Mouse (Mus musculus) limb, embryonic 14.5 days (tissue): ENCODE data around the gene Mast4. TPM values are rescaled to one million over a fixed set of nuclear protein-coding genes. Genes with fewer than 3 reads are reported as not detected.

ENCODE experiments used
- ATAC-seq: fragments of 200-750 bp; cut with Nextera tagmentation; 2 replicates; pipeline ENCODE4 v1.8.0; 2017; ENCODE audit warnings: low read depth, moderate number of reproducible peaks, moderate TSS enrichment; ENCODE audit not compliant: low FRiP score
- DNase-seq: peaks from one replicate; pipeline ENCODE4 v3.0.0-alpha.2; 2015; ENCODE audit warnings: low spot score
- H3K27ac ChIP-seq: fragments of 300-500 bp; sonication (generic); replicated peaks from 2 replicates; pipeline ENCODE4 v1.5.1; 2014; ENCODE audit warnings: low read depth, mild to moderate bottlenecking, low read length, moderate library complexity, mixed read lengths
- H3K27me3 ChIP-seq: fragments of 300-500 bp; sonication (generic); 2 replicates; pipeline ENCODE4 v1.6.1; 2014; ENCODE audit warnings: low read length, mixed read lengths; ENCODE audit not compliant: control insufficient read depth, insufficient read depth
- H3K36me3 ChIP-seq: fragments of 300-500 bp; sonication (generic); 2 replicates; pipeline ENCODE4 v1.6.1; 2014; ENCODE audit warnings: mild to moderate bottlenecking, low read length, moderate library complexity, mixed read lengths; ENCODE audit not compliant: control insufficient read depth, insufficient read depth
- H3K4me1 ChIP-seq: fragments of 300-500 bp; sonication (generic); 2 replicates; pipeline ENCODE4 v1.6.1; 2014; ENCODE audit warnings: antibody characterized with exemption, low read length, mixed read lengths; ENCODE audit not compliant: control insufficient read depth, insufficient read depth
- H3K4me2 ChIP-seq: fragments of 300-500 bp; sonication (generic); replicated peaks from 2 replicates; pipeline ENCODE4 v1.6.1; 2014; ENCODE audit warnings: low read depth, mild to moderate bottlenecking, low read length, moderate library complexity; ENCODE audit not compliant: severe bottlenecking
- H3K4me3 ChIP-seq: fragments of 300-500 bp; sonication (generic); replicated peaks from 2 replicates; pipeline ENCODE4 v1.5.1; 2014; ENCODE audit warnings: low read length
- H3K9ac ChIP-seq: fragments of 300-500 bp; sonication (generic); 2 replicates; pipeline ENCODE4 v1.6.1; 2014; ENCODE audit warnings: mild to moderate bottlenecking, low read depth, low read length, moderate library complexity; ENCODE audit not compliant: severe bottlenecking
- H3K9me3 ChIP-seq: fragments of 300-500 bp; sonication (generic); 2 replicates; pipeline ENCODE4 v1.6.1; 2016; ENCODE audit warnings: low read length; ENCODE audit not compliant: control insufficient read depth
- POLR2A ChIP-seq: fragments of 200-500 bp; IDR thresholded peaks from 2 replicates; pipeline ENCODE4 v1.8.0; 2012; ENCODE audit warnings: inconsistent platforms, mild to moderate bottlenecking, moderate library complexity, borderline replicate concordance; ENCODE audit not compliant: insufficient read depth, insufficient read length; ENCODE audit errors: extremely low read depth
- WGBS: fragments of 180-500 bp; shearing (Covaris S2); extraction: QIAGEN DNeasy Blood & Tissue Kit; methylation state at CpG from one replicate; pipeline ENCODE4 v1.1.7; 2014; 5-methylcytosine and 5-hydroxymethylcytosine counted together
- polyA plus RNA-seq, 2 experiments: library from polyadenylated mRNA; depleted of rRNA in 1 of 2; stranded (reverse) in 1 of 2; unstranded in 1 of 2; fragments of >200 nt; fragmentation: Nextera tagmentation in 1 of 2; extraction: Ambion mirVana in 1 of 2; gene quantifications; 2 replicates each; pipeline versions ENCODE4 v1.2.1 to v1.2.3; 2012 to 2014

Gene Mast4
- polyA plus RNA-seq, 2 experiments = 12.5 to 25.2 TPM

DNA sequence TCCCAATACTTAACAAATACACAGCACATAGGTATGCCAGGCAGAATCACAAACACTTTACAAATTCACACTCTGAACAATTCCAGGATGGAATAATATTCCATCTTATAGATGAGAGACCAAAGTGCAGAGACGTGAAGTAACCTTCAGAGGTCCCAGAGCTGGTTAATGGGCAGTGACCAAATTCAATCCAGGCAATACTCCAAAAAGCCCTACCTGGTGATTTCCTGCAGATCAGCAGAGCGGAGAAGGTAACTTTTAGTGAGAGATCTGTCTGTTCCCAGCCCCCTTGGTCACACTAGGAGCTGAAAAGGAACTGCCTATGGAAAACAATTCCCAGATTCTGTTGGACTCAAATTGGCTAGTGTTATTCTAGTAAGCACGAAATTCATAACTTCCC is 316.6 kb downstream of the Mast4 start:
- Histone ChIP-seq H3K4me3 (no peak overlapping the region), H3K9me3 (no peaks in the 10 kb centered on the region), H3K27ac (no peak overlapping the region), H3K4me1 (no peaks in the 10 kb centered on the region), H3K9ac (no peak overlapping the region), H3K36me3 (no peaks in the 10 kb centered on the region), H3K27me3 (no peaks in the 10 kb centered on the region), H3K4me2 (no peak overlapping the region)
- DNase-seq (no peak), ATAC-seq (no peak)
- WGBS = 85% methylated on average over 3 of the region's 3 CpGs
- TF ChIP-seq POLR2A = no peak

DNA sequence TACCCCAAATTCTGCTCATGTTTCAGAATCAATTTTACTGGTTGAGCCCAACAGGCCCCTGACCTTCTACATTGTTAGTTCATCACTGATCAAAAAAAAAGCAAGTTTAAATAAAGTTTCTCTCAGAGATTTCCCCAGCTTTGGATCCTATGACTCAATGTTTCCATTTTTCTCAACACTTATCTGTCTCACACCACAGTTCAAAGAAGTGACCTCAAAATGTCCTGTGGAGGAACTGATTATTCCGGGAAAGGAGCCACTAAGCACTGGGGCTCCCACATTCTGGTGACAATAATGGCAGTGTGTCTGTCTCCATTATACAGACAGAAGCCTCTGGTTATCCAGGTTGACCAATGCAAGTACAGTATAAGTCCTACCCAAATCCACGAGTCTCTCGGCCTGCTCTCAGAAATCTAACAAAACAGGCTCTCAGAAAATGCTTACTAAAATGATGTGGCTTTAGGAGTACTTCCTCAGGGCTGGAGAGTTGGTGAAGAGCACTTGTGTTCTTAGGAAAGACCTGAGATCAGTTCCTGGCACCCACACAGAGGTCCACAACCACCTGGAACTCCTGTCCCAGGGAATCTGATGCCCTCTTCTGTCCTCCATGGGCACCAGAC is 319.1 kb downstream of the Mast4 start:
- no peak for ATAC-seq
- no peak overlapping the region for H3K4me2 ChIP-seq
- no peak for DNase-seq
- no peak overlapping the region for H3K4me3 ChIP-seq
- no peak overlapping the region for H3K9ac ChIP-seq
- H3K27ac ChIP-seq = no peak overlapping the region
- no peaks in the 10 kb centered on the region for H3K36me3 ChIP-seq
- H3K9me3 ChIP-seq = no peaks in the 10 kb centered on the region
- TF ChIP-seq POLR2A = no peak
- 95% methylated on average over 3 of the region's 3 CpGs for WGBS
- H3K27me3 ChIP-seq = no peaks in the 10 kb centered on the region
- no peaks in the 10 kb centered on the region for H3K4me1 ChIP-seq

GRCm38 (mm10) chr13:103014631-103015030 is 319.7 kb downstream of the Mast4 start:
- H3K36me3 ChIP-seq = no peaks in the 10 kb centered on the region
- H3K27ac ChIP-seq = no peak overlapping the region
- no peak for TF ChIP-seq POLR2A
- H3K9ac ChIP-seq = no peak overlapping the region
- whole genome bisulfite sequencing = 91% methylated on average over 6 of the region's 6 CpGs
- ATAC-seq (no peak), DNase-seq (no peak)
- H3K4me3 ChIP-seq = no peak overlapping the region
- H3K4me1 ChIP-seq = no peaks in the 10 kb centered on the region
- no peaks in the 10 kb centered on the region for H3K27me3 ChIP-seq
- no peak overlapping the region for H3K4me2 ChIP-seq
- H3K9me3 ChIP-seq = no peaks in the 10 kb centered on the region

- no peaks in the 10 kb centered on the region for H3K36me3 ChIP-seq
- no peak for TF ChIP-seq POLR2A
- ATAC-seq = no peak
- DNase-seq = no peak
- H3K27ac ChIP-seq = no peak overlapping the region
- no peaks in the 10 kb centered on the region for H3K9me3 ChIP-seq
- no peaks in the 10 kb centered on the region for H3K4me1 ChIP-seq
- no peaks in the 10 kb centered on the region for H3K27me3 ChIP-seq
- no peak overlapping the region for H3K9ac ChIP-seq
- no peak overlapping the region for H3K4me2 ChIP-seq
- H3K4me3 ChIP-seq = no peak overlapping the region
- WGBS = 80% methylated on average over 1 of the region's 1 CpGs
Measured at GRCm38 (mm10) chr13:103014222-103014621, 320.1 kb downstream of the Mast4 start.

- Histone ChIP-seq H3K4me3 (no peak overlapping the region), H3K4me1 (no peaks in the 10 kb centered on the region), H3K9ac (no peak overlapping the region), H3K27me3 (no peaks in the 10 kb centered on the region), H3K9me3 (no peaks in the 10 kb centered on the region), H3K27ac (no peak overlapping the region), H3K4me2 (no peak overlapping the region), H3K36me3 (no peaks in the 10 kb centered on the region)
- WGBS = 53% methylated on average over 2 of the region's 2 CpGs
- ATAC-seq (no peak), DNase-seq (no peak)
- TF ChIP-seq POLR2A = no peak
Measured at GRCm38 (mm10) chr13:103005227-103005626, 329.1 kb downstream of the Mast4 start.

- Histone ChIP-seq H3K27ac (no peak overlapping the region), H3K9me3 (no peaks in the 10 kb centered on the region), H3K4me3 (no peak overlapping the region), H3K36me3 (no peaks in the 10 kb centered on the region), H3K27me3 (no peaks in the 10 kb centered on the region), H3K9ac (no peak overlapping the region), H3K4me2 (no peak overlapping the region), H3K4me1 (no peaks in the 10 kb centered on the region)
- DNase-seq (no peak), ATAC-seq (no peak)
- WGBS = 85% methylated on average over 1 of the region's 1 CpGs
- no peak for TF ChIP-seq POLR2A
Measured at GRCm38 (mm10) chr13:103001831-103002230, 332.5 kb downstream of the Mast4 start.
